Mouse (Mus musculus) bone marrow, adult 2 months (tissue): ENCODE data around the gene Cd2ap.

Source experiments
- CTCF ChIP-seq: fragments of 200-500 bp; IDR thresholded peaks from 2 replicates; pipeline ENCODE4 v1.5.1; 2011; ENCODE audit warnings: low read length, control low read depth; ENCODE audit not compliant: control insufficient read depth, insufficient read depth
- POLR2A ChIP-seq: fragments of 200-500 bp; IDR thresholded peaks from 2 replicates; pipeline ENCODE4 v1.6.1; 2011; ENCODE audit warnings: low read depth, mild to moderate bottlenecking, control low read depth, low read length, borderline replicate concordance; ENCODE audit not compliant: control insufficient read depth

DNA sequence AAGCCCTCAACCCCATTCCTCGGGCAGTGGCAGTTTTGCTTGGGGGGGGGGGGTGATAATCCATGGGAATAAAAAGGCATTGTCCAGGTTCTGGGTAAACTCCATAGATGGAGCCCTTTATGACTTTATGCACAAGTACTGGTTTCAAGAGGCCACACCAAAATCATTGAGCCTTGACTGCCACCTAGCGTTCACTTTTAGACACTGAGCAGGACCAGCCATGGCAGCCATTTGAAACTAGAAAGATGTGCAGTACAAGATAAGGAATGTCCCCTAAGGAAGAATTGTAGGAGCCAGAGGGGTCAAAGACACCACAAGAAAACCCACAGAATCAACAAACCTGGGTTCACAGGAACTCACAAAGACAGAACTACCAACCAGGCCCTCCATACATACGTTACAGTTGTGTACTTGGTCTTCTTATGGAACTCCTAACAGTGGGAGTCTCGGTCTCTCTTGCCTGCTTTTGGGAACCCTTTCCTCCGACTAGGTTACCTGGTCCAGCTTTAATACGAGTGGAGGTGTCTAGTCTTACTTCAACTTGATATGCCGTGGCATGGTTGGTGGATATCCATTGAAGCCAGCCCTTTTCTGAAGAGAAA lies 94.2 kb downstream of the Cd2ap start:
- TF ChIP-seq POLR2A (no peak), CTCF (peak; percentile 59)
